Comparison of ENCODE assay signal across 42 mouse cellular contexts in genomic region chr15:91163454-91163853, GRCm38 (mm10). TPM values are rescaled to one million over a fixed set of nuclear protein-coding genes. Genes with fewer than 3 reads are reported as not detected.
"Had no signal": no experiment of that assay in that cellular context is flagged by ENCODE, and none has a peak within 500 bp of the region (broad histone marks: within the 10 kb centered on the region; RNA-seq: fewer than 3 reads in every experiment).

No protein-coding gene starts in this region.

- H3K4me1 ChIP-seq: heart, embryonic 12.5 days; heart, embryonic 13.5 days; heart, embryonic 15.5 days; hindbrain, embryonic 10.5 days; intestine, embryonic 15.5 days; kidney, embryonic 15.5 days had no signal

- DNase-seq: heart, postnatal 10 days; heart, postnatal 14 days; heart, postnatal 36 days; heart, postnatal 4 days; kidney, adult 11 months; kidney, adult 18-20 months; kidney, adult 2 months; kidney, adult 8-10 months; kidney, adult 9 months; kidney, postnatal 10 days; kidney, postnatal 14 days; kidney, postnatal 25 days; kidney, postnatal 36 days; kidney, postnatal 4 days; layer of hippocampus, adult 9-11 months; layer of hippocampus, postnatal 36 days had no signal

- H3K27ac ChIP-seq: heart, embryonic 13.5 days; heart, embryonic 15.5 days; hindbrain, embryonic 10.5 days; hindbrain, embryonic 12.5 days; hindbrain, embryonic 13.5 days; hindbrain, embryonic 14.5 days; hindbrain, embryonic 15.5 days; hindbrain, postnatal 0 days; intestine, embryonic 15.5 days; kidney, embryonic 15.5 days; kidney, postnatal 0 days; layer of hippocampus, adult 2 months; left cerebral cortex, adult 2 months had no signal

- H3K4me3 ChIP-seq: heart, embryonic 12.5 days; heart, embryonic 13.5 days; heart, embryonic 15.5 days; hindbrain, embryonic 10.5 days; hindbrain, embryonic 12.5 days; hindbrain, embryonic 13.5 days; hindbrain, embryonic 15.5 days; intestine, embryonic 15.5 days; kidney, embryonic 15.5 days; layer of hippocampus, adult 2 months; left cerebral cortex, adult 2 months had no signal

- ATAC-seq: hindbrain, embryonic 16.5 days; hindbrain, postnatal 0 days; inflammation-experienced regulatory T-cells, adult 6 months; intestine, embryonic 15.5 days; intestine, embryonic 16.5 days; intestine, postnatal 0 days had no signal

RNA-seq across cellular contexts. Expression of gene CN725425, which starts 35.8 kb away (rescaled TPM):
- polyA plus RNA-seq: heart, embryonic 11.5 days; heart, embryonic 12.5 days; heart, embryonic 13.5 days; heart, embryonic 14.5 days; heart, embryonic 15.5 days; heart, embryonic 16.5 days; heart, postnatal 0 days; hindbrain, embryonic 10.5 days; hindbrain, embryonic 11.5 days; hindbrain, embryonic 12.5 days; hindbrain, embryonic 13.5 days; hindbrain, embryonic 14.5 days; hindbrain, embryonic 15.5 days; hindbrain, embryonic 16.5 days; inflammation-experienced regulatory T-cells, adult 6 months; intestine, embryonic 15.5 days; intestine, embryonic 16.5 days; intestine, postnatal 0 days; kidney, adult 2 months; kidney, embryonic 14.5 days; kidney, embryonic 16.5 days; kidney, postnatal 0 days; large intestine, adult 2 months had no signal
